Mouse (Mus musculus): ENCODE data around the gene Bhlhe23. TPM values are rescaled to one million over a fixed set of nuclear protein-coding genes. Genes with fewer than 3 reads are reported as not detected.

The Bhlhe23 gene
- total RNA-seq, 2 experiments from 2014 or later, result not detected

- no peak for DNase-seq
Observed at GRCm38 (mm10) chr2:180775223-180775622, 1.5 kb downstream of the Bhlhe23 start.

GRCm38 (mm10) chr2:180765713-180766112 is 11.0 kb downstream of the Bhlhe23 start:
- no peak for DNase-seq

GRCm38 (mm10) chr2:180764986-180765385 is 11.7 kb downstream of the Bhlhe23 start:
- no peak for DNase-seq

- DNase-seq, result no peak
Observed at GRCm38 (mm10) chr2:180758513-180759263, 18.0 kb downstream of the Bhlhe23 start.

- no peak for DNase-seq
Observed at GRCm38 (mm10) chr2:180756786-180757185, 19.9 kb downstream of the Bhlhe23 start.

GRCm38 (mm10) chr2:180755896-180756295 is 20.8 kb downstream of the Bhlhe23 start:
- DNase-seq, result no peak

- no peak for DNase-seq
Observed at GRCm38 (mm10) chr2:180754976-180755688, 21.6 kb downstream of the Bhlhe23 start.

GRCm38 (mm10) chr2:180748904-180749303 is 27.8 kb downstream of the Bhlhe23 start:
- DNase-seq, result no peak

- no peak for DNase-seq
Observed at GRCm38 (mm10) chr2:180746569-180747192, 30.0 kb downstream of the Bhlhe23 start.

GRCm38 (mm10) chr2:180745248-180745927 is 31.3 kb downstream of the Bhlhe23 start:
- DNase-seq, result peak; percentile 77 to 83

GRCm38 (mm10) chr2:180743321-180743720 is 33.4 kb downstream of the Bhlhe23 start:
- no peak for DNase-seq

GRCm38 (mm10) chr2:180742820-180743219 is 33.9 kb downstream of the Bhlhe23 start:
- no peak for DNase-seq

- no peak for DNase-seq
Observed at GRCm38 (mm10) chr2:180741421-180741820, 35.3 kb downstream of the Bhlhe23 start.

GRCm38 (mm10) chr2:180740349-180740748 is 36.4 kb downstream of the Bhlhe23 start:
- no peak for DNase-seq

GRCm38 (mm10) chr2:180737984-180738383 is 38.7 kb downstream of the Bhlhe23 start:
- DNase-seq, result no peak

GRCm38 (mm10) chr2:180735232-180735631 is 41.5 kb downstream of the Bhlhe23 start:
- no peak for DNase-seq

GRCm38 (mm10) chr2:180731984-180732383 is 44.7 kb downstream of the Bhlhe23 start:
- no peak for DNase-seq

- DNase-seq, result no peak
Observed at GRCm38 (mm10) chr2:180731036-180731435, 45.7 kb downstream of the Bhlhe23 start.

GRCm38 (mm10) chr2:180727613-180728021 is 49.1 kb downstream of the Bhlhe23 start:
- DNase-seq, result no peak

GRCm38 (mm10) chr2:180726658-180727442 is 49.9 kb downstream of the Bhlhe23 start:
- no peak for DNase-seq

GRCm38 (mm10) chr2:180725856-180726629 is 50.7 kb downstream of the Bhlhe23 start:
- no peak for DNase-seq

All from layer of hippocampus, postnatal 36 days (tissue).